Mouse (Mus musculus) midbrain, embryonic 12.5 days (tissue): Measurements from ENCODE around the gene Uaca. TPM values are rescaled to one million over a fixed set of nuclear protein-coding genes. Genes with fewer than 3 reads are reported as not detected.

Experiments used
- ATAC-seq: fragments of 200-750 bp; cut with Nextera tagmentation; 2 replicates; pipeline ENCODE4 v1.8.0; 2017; ENCODE audit warnings: low read depth, moderate TSS enrichment, moderate library complexity; ENCODE audit not compliant: low FRiP score
- H3K27ac ChIP-seq: fragments of 300-500 bp; sonication (generic); replicated peaks from 2 replicates; pipeline ENCODE4 v1.5.1; 2016; ENCODE audit warnings: mild to moderate bottlenecking
- H3K27me3 ChIP-seq: fragments of 300-500 bp; sonication (generic); 2 replicates; pipeline ENCODE4 v1.6.1; 2016; ENCODE audit warnings: mild to moderate bottlenecking
- H3K36me3 ChIP-seq: fragments of 300-500 bp; sonication (generic); 2 replicates; pipeline ENCODE4 v1.6.1; 2016
- H3K4me1 ChIP-seq: fragments of 300-500 bp; sonication (generic); 2 replicates; pipeline ENCODE4 v1.6.1; 2016
- H3K4me2 ChIP-seq: fragments of 300-500 bp; sonication (generic); replicated peaks from 2 replicates; pipeline ENCODE4 v1.6.1; 2016; ENCODE audit warnings: mild to moderate bottlenecking, moderate library complexity
- H3K4me3 ChIP-seq: fragments of 300-500 bp; sonication (generic); 2 replicates; pipeline ENCODE4 v1.5.1; 2016; ENCODE audit warnings: mild to moderate bottlenecking
- H3K9ac ChIP-seq: fragments of 300-500 bp; sonication (generic); replicated peaks from 2 replicates; pipeline ENCODE4 v1.6.1; 2016; ENCODE audit warnings: mild to moderate bottlenecking, moderate library complexity
- H3K9me3 ChIP-seq: fragments of 300-500 bp; sonication (generic); 2 replicates; pipeline ENCODE4 v1.6.1; 2016; ENCODE audit warnings: mild to moderate bottlenecking
- WGBS: fragments of 180-500 bp; shearing (Covaris S2); methylation state at CpG from one replicate; pipeline ENCODE4 v1.1.7; 2016; 5-methylcytosine and 5-hydroxymethylcytosine counted together
- polyA plus RNA-seq: library from polyadenylated mRNA; unstranded; fragments of >200 nt; fragmentation: Nextera tagmentation; extraction: Ambion mirVana; gene quantifications from 2 replicates; pipeline ENCODE4 v1.2.1, GENCODE M21; 2016

Uaca gene
- polyA plus RNA-seq, 1 experiment from 2014 or later: 42.1 TPM

DNA sequence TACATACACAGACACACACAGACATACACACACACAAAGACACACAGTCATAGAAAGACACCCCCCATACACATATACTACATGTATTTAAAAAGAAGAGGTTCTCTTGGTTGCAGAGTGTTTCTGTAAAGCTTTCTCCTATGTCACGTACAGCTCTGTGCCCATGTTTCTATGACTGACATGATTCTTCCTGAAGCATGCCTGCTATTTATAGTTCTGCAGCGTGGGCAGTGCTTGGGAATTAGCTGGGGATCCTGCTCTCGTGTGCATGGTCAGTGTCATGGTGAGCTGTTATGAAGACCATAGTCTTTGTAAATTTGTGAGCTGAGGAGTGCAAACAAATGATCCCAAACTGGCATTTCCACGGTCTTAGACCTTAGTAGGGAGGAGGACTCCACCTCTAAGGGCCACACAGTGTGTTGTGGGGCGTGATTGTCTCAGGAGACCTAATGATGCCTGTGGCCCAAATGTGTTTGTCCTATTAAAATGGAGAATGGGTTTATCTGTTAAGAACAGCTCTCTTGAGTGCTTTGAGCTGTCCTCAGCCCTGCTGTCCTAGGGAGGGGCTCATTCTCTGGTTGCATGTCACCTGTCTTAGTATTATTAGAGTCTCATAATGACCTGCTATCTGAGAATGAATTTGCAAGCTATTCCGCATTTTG lies 49.2 kb downstream of the Uaca start:
- no peak overlapping the region for H3K9ac ChIP-seq
- H3K4me2 ChIP-seq: no peak overlapping the region
- H3K27me3 ChIP-seq: peaks cover 3% of the 10 kb centered on the region
- no peaks in the 10 kb centered on the region for H3K9me3 ChIP-seq
- H3K36me3 ChIP-seq: no peaks in the 10 kb centered on the region
- ATAC-seq: no peak
- no peak overlapping the region for H3K27ac ChIP-seq
- no peak overlapping the region for H3K4me3 ChIP-seq
- WGBS: 85% methylated on average over 6 of the region's 6 CpGs
- peaks cover 16% of the 10 kb centered on the region for H3K4me1 ChIP-seq

DNA sequence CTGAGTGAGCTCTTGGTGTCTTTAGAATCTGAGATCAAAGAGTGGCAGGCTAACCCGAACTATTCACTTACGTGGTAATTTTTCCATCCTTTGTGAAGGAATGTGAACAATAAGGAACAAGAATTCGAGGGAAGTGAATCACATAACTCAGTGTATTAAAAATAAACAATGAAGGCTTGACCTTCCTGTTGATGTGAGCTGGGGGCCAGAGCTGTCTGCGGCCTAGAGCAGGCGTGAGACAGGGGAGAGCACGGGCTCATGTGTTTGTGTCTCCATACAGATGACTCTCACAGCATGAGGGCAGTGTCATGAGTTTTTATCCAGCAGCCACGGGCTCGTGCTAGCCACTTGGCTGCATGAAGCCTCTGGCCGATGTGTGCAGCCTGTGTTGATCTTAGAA lies 54.4 kb downstream of the Uaca start:
- Histone ChIP-seq H3K4me2 (no peak overlapping the region), H3K27ac (0 out of 2 replicates have a peak overlapping the region, but pooled peaks have one; percentile 20), H3K4me1 (peaks cover 6% of the 10 kb centered on the region), H3K9me3 (no peaks in the 10 kb centered on the region), H3K9ac (no peak overlapping the region), H3K36me3 (no peaks in the 10 kb centered on the region), H3K27me3 (peaks cover 3% of the 10 kb centered on the region), H3K4me3 (no peak overlapping the region)
- ATAC-seq: no peak
- WGBS: 31% methylated on average over 9 of the region's 9 CpGs

GRCm38 (mm10) chr9:60849986-60850385 lies 55.6 kb downstream of the Uaca start:
- H3K36me3 ChIP-seq: no peaks in the 10 kb centered on the region
- H3K27me3 ChIP-seq: peaks cover 2% of the 10 kb centered on the region
- H3K9ac ChIP-seq: no peak overlapping the region
- H3K4me3 ChIP-seq: no peak overlapping the region
- no peaks in the 10 kb centered on the region for H3K9me3 ChIP-seq
- H3K27ac ChIP-seq: no peak overlapping the region
- peaks cover 6% of the 10 kb centered on the region for H3K4me1 ChIP-seq
- 83% methylated on average over 12 of the region's 12 CpGs for WGBS
- no peak for ATAC-seq
- H3K4me2 ChIP-seq: no peak overlapping the region

DNA sequence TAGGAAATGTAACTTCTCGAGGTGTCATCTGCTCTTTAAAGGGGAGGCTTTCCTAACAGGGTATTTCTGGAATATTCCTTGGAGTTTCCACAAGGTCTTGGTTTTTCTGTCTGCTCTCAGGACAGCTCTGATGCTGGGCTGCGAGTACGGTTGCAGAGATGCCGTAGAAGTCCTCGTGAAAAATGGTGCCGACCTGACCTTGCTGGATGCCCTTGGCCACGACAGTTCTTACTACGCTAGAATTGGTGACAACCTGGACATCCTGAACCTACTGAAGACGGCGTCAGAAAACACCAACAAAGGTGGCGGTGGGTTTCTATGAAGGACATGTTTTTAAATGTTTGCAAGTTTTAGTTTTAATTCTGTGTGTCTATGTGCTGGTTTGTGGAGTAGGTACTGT lies 59.9 kb downstream of the Uaca start:
- Histone ChIP-seq H3K9me3 (no peaks in the 10 kb centered on the region), H3K27ac (no peak overlapping the region), H3K4me2 (no peak overlapping the region), H3K27me3 (no peaks in the 10 kb centered on the region), H3K9ac (no peak overlapping the region), H3K36me3 (no peaks in the 10 kb centered on the region), H3K4me3 (no peak overlapping the region), H3K4me1 (peaks cover 11% of the 10 kb centered on the region)
- ATAC-seq: no peak
- WGBS: 92% methylated on average over 11 of the region's 11 CpGs

- H3K4me1 ChIP-seq: peaks cover 11% of the 10 kb centered on the region
- no peaks in the 10 kb centered on the region for H3K9me3 ChIP-seq
- H3K27ac ChIP-seq: no peak overlapping the region; the same call in 1 of the 2 replicates
- no peak overlapping the region for H3K9ac ChIP-seq
- no peaks in the 10 kb centered on the region for H3K27me3 ChIP-seq
- ATAC-seq: no peak
- H3K36me3 ChIP-seq: peaks cover 7% of the 10 kb centered on the region
- no peak overlapping the region for H3K4me3 ChIP-seq
- no peak overlapping the region for H3K4me2 ChIP-seq
- WGBS: 28% methylated on average over 5 of the region's 5 CpGs
Measured at GRCm38 (mm10) chr9:60857833-60858232, 63.5 kb downstream of the Uaca start.

- Histone ChIP-seq H3K27me3 (no peaks in the 10 kb centered on the region), H3K4me3 (no peak overlapping the region), H3K36me3 (peaks cover 7% of the 10 kb centered on the region), H3K9me3 (no peaks in the 10 kb centered on the region), H3K4me1 (peaks cover 11% of the 10 kb centered on the region), H3K4me2 (peak overlapping the region; percentile 40), H3K9ac (no peak overlapping the region), H3K27ac (no peak overlapping the region; the same call in 1 of the 2 replicates)
- 43% methylated on average over 11 of the region's 11 CpGs for WGBS
- no peak for ATAC-seq
Measured at GRCm38 (mm10) chr9:60858306-60858960, 64.1 kb downstream of the Uaca start.

DNA sequence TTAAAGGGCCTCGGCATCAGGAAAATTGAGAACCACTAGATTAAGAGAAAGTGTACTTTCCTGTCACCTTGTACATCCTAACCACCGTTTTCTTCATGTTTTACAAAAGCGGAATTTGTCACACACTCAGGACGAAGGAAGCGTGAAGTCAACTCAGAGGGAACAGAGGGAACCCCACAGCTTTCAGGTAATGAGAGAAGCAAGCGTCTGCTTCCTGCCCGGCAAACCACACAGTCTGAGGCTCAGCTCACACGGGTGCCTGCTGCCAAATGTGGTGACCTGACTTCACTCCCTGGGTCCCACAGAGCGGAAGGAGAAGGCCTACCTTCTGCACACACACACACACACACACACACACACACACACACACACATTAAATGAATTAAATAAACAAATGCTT lies 64.7 kb downstream of the Uaca start:
- H3K9ac ChIP-seq: no peak overlapping the region
- peaks cover 11% of the 10 kb centered on the region for H3K4me1 ChIP-seq
- H3K27ac ChIP-seq: no peak overlapping the region
- no peak overlapping the region for H3K4me3 ChIP-seq
- H3K4me2 ChIP-seq: no peak overlapping the region
- 76% methylated on average over 9 of the region's 9 CpGs for WGBS
- H3K27me3 ChIP-seq: no peaks in the 10 kb centered on the region
- H3K9me3 ChIP-seq: no peaks in the 10 kb centered on the region
- H3K36me3 ChIP-seq: peaks cover 7% of the 10 kb centered on the region
- no peak for ATAC-seq

- Histone ChIP-seq H3K27me3 (no peaks in the 10 kb centered on the region), H3K9me3 (no peaks in the 10 kb centered on the region), H3K9ac (no peak overlapping the region), H3K4me1 (peaks cover 11% of the 10 kb centered on the region), H3K4me2 (no peak overlapping the region), H3K27ac (no peak overlapping the region), H3K4me3 (no peak overlapping the region), H3K36me3 (peaks cover 7% of the 10 kb centered on the region)
- no peak for ATAC-seq
- WGBS: 78% methylated on average over 5 of the region's 5 CpGs
Measured at GRCm38 (mm10) chr9:60861030-60861429, 66.7 kb downstream of the Uaca start.

DNA sequence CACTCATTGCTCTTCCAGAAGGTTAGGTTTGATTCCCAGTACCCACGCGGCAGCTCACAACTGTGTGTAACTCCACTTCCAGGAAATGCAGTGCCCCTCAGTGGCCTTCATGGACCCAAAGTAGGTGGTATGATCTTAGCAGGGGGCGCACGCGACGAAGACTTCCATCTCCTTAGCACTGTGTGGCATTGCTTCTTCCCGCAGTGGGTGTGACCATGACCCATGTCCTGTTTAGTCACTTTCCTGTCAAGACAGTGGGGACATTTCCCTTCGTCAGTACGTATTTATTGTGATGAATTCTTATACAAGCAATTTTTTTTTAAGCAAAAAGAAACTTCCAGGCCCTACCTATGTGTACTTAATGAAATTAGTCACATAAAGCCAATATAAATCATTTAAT lies 70.3 kb downstream of the Uaca start:
- WGBS: 94% methylated on average over 9 of the region's 9 CpGs
- Histone ChIP-seq H3K27ac (no peak overlapping the region), H3K9ac (no peak overlapping the region), H3K4me3 (no peak overlapping the region), H3K27me3 (no peaks in the 10 kb centered on the region), H3K4me1 (peaks cover 2% of the 10 kb centered on the region), H3K9me3 (no peaks in the 10 kb centered on the region), H3K4me2 (no peak overlapping the region), H3K36me3 (peaks cover 9% of the 10 kb centered on the region)
- ATAC-seq: no peak

DNA sequence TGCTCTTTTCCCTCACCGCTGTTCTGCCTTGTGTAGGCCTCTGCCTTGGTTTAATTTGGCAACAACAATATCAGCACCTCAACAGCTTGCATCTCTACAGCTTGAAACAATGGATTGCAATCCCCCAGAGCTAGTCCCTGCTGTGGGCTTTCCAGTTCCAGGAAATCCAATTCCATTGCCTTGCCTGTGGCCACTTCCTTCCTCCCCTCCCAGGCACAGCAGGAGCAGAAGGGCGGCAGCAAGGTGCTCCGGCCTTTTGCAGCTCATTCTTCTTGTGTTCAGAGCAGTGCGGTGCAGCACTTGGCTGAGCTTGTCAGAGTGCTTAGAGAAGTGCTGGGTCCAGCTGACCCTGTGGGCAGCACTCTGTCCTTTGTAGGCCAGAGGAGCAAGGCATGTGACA lies 71.5 kb downstream of the Uaca start:
- Histone ChIP-seq H3K27me3 (no peaks in the 10 kb centered on the region), H3K4me1 (peaks cover 14% of the 10 kb centered on the region), H3K9me3 (no peaks in the 10 kb centered on the region), H3K36me3 (peaks cover 14% of the 10 kb centered on the region), H3K4me2 (no peak overlapping the region), H3K27ac (no peak overlapping the region), H3K4me3 (no peak overlapping the region), H3K9ac (no peak overlapping the region)
- ATAC-seq: no peak
- 25% methylated on average over 4 of the region's 4 CpGs for WGBS

- Histone ChIP-seq H3K27me3 (no peaks in the 10 kb centered on the region), H3K36me3 (peaks cover 20% of the 10 kb centered on the region; the same call in 1 of the 2 replicates), H3K4me1 (peaks cover 18% of the 10 kb centered on the region; the same call in 1 of the 2 replicates), H3K9ac (no peak overlapping the region), H3K4me3 (no peak overlapping the region), H3K27ac (no peak overlapping the region), H3K4me2 (no peak overlapping the region), H3K9me3 (no peaks in the 10 kb centered on the region)
- no peak for ATAC-seq
- 85% methylated on average over 18 of the region's 18 CpGs for WGBS
Measured at GRCm38 (mm10) chr9:60870451-60870850, 76.1 kb downstream of the Uaca start.

DNA sequence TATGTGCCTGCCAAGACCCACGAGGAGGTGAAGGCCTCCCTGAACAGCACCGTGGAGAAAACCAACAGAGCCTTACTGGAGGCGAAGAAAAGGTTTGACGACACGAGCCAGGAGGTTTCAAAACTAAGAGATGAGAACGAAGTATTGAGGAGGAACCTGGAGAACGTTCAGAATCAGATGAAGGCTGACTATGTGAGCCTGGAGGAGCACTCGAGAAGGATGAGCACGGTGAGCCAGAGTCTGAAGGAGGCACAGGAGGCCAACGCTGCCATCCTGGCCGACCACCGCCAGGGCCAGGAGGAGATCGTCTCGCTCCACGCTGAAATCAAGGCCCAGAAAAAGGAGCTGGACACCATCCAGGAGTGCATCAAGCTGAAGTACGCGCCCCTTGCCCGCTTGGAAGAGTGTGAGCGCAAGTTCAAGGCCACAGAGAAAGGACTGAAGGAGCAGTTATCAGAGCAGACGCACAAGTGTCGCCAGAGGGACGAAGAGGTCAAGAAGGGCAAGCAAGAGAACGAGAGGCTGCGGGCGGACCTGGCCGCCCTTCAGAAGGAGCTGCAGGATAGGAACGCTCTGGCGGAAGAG lies 76.7 kb downstream of the Uaca start:
- Histone ChIP-seq H3K9ac (no peak overlapping the region), H3K4me1 (peaks cover 24% of the 10 kb centered on the region), H3K27me3 (no peaks in the 10 kb centered on the region), H3K27ac (no peak overlapping the region), H3K4me2 (no peak overlapping the region), H3K4me3 (no peak overlapping the region), H3K36me3 (peaks cover 20% of the 10 kb centered on the region; the same call in 1 of the 2 replicates), H3K9me3 (no peaks in the 10 kb centered on the region)
- 94% methylated on average over 28 of the region's 28 CpGs for WGBS
- no peak for ATAC-seq
